Mouse (Mus musculus) intestine, embryonic 16.5 days (tissue): ENCODE measurements around the gene Ptn. TPM values are rescaled to one million over a fixed set of nuclear protein-coding genes. Genes with fewer than 3 reads are reported as not detected.

Source experiments
- ATAC-seq: fragments of 200-750 bp; cut with Nextera tagmentation; 2 replicates; pipeline ENCODE4 v1.8.0; 2017; ENCODE audit warnings: moderate TSS enrichment, moderate library complexity
- H3K27ac ChIP-seq: fragments of 300-500 bp; sonication (generic); 2 replicates; pipeline ENCODE4 v1.5.1; 2014; ENCODE audit warnings: mild to moderate bottlenecking, low read length
- H3K27me3 ChIP-seq: fragments of 300-500 bp; sonication (generic); replicated peaks from 2 replicates; pipeline ENCODE4 v1.6.1; 2014; ENCODE audit warnings: low read length, control low read depth, mixed read lengths; ENCODE audit not compliant: control insufficient read depth, insufficient read depth
- H3K36me3 ChIP-seq: fragments of 300-500 bp; sonication (generic); 2 replicates; pipeline ENCODE4 v1.6.1; 2014; ENCODE audit warnings: low read length, control low read depth; ENCODE audit not compliant: control insufficient read depth, insufficient read depth
- H3K4me1 ChIP-seq: fragments of 300-500 bp; sonication (generic); 2 replicates; pipeline ENCODE4 v1.6.1; 2014; ENCODE audit warnings: low read length, control low read depth, mixed read lengths; ENCODE audit not compliant: control insufficient read depth, insufficient read depth
- H3K4me2 ChIP-seq: fragments of 300-500 bp; sonication (generic); 2 replicates; pipeline ENCODE4 v1.6.1; 2014; ENCODE audit warnings: low read depth, low read length, control low read depth
- H3K4me3 ChIP-seq: fragments of 300-500 bp; sonication (generic); 2 replicates; pipeline ENCODE4 v1.5.1; 2014; ENCODE audit warnings: mild to moderate bottlenecking, low read length
- H3K9ac ChIP-seq: fragments of 300-500 bp; sonication (generic); 2 replicates; pipeline ENCODE4 v1.6.1; 2014; ENCODE audit warnings: low read depth, low read length
- H3K9me3 ChIP-seq: fragments of 300-500 bp; sonication (generic); 2 replicates; pipeline ENCODE4 v1.6.1; 2016; ENCODE audit warnings: low read length, control low read depth; ENCODE audit not compliant: control insufficient read depth
- WGBS: fragments of 180-500 bp; shearing (Covaris S2); extraction: QIAGEN DNeasy Blood & Tissue Kit; methylation state at CpG from one replicate; pipeline ENCODE4 v1.1.7; 2014; 5-methylcytosine and 5-hydroxymethylcytosine counted together
- polyA plus RNA-seq: library from polyadenylated mRNA; unstranded; fragments of >200 nt; fragmentation: Nextera tagmentation; extraction: Ambion mirVana; gene quantifications from 2 replicates; pipeline ENCODE4 v1.2.1, GENCODE M21; 2015

Gene Ptn
- polyA plus RNA-seq, 1 experiment from 2014 or later, result 222 TPM

GRCm38 (mm10) chr6:36777567-36778337 lies 32.3 kb downstream of the Ptn start:
- H3K4me1 ChIP-seq, result no peaks in the 10 kb centered on the region; the same call in 1 of the 2 replicates
- no peaks in the 10 kb centered on the region for H3K36me3 ChIP-seq
- no peaks in the 10 kb centered on the region for H3K9me3 ChIP-seq
- no peak overlapping the region for H3K4me3 ChIP-seq
- no peak overlapping the region for H3K9ac ChIP-seq
- no peak overlapping the region for H3K4me2 ChIP-seq
- ATAC-seq, result no peak
- no peak overlapping the region for H3K27ac ChIP-seq
- 63% methylated on average over 7 of the region's 7 CpGs for WGBS
- H3K27me3 ChIP-seq, result no peaks in the 10 kb centered on the region

- Histone ChIP-seq H3K4me1 (no peaks in the 10 kb centered on the region; the same call in 1 of the 2 replicates), H3K36me3 (no peaks in the 10 kb centered on the region), H3K4me2 (no peak overlapping the region), H3K9me3 (no peaks in the 10 kb centered on the region), H3K4me3 (no peak overlapping the region), H3K9ac (no peak overlapping the region), H3K27me3 (no peaks in the 10 kb centered on the region), H3K27ac (no peak overlapping the region)
- WGBS, result 31% methylated on average over 2 of the region's 2 CpGs
- no peak for ATAC-seq
Measured at GRCm38 (mm10) chr6:36777039-36777438, 33.0 kb downstream of the Ptn start.

- no peak overlapping the region for H3K9ac ChIP-seq
- H3K9me3 ChIP-seq, result no peaks in the 10 kb centered on the region
- H3K27me3 ChIP-seq, result no peaks in the 10 kb centered on the region
- no peak overlapping the region for H3K4me2 ChIP-seq
- no peaks in the 10 kb centered on the region for H3K36me3 ChIP-seq
- ATAC-seq, result no peak
- no peak overlapping the region for H3K4me3 ChIP-seq
- 62% methylated on average over 10 of the region's 10 CpGs for WGBS
- no peaks in the 10 kb centered on the region; the same call in 1 of the 2 replicates for H3K4me1 ChIP-seq
- H3K27ac ChIP-seq, result no peak overlapping the region
Measured at GRCm38 (mm10) chr6:36775647-36776360, 34.2 kb downstream of the Ptn start.

- 70% methylated on average over 2 of the region's 2 CpGs for WGBS
- Histone ChIP-seq H3K4me3 (no peak overlapping the region), H3K27me3 (no peaks in the 10 kb centered on the region), H3K4me1 (no peaks in the 10 kb centered on the region), H3K9ac (no peak overlapping the region), H3K27ac (no peak overlapping the region), H3K36me3 (no peaks in the 10 kb centered on the region), H3K9me3 (no peaks in the 10 kb centered on the region), H3K4me2 (no peak overlapping the region)
- no peak for ATAC-seq
Measured at GRCm38 (mm10) chr6:36772541-36772940, 37.5 kb downstream of the Ptn start.

- Histone ChIP-seq H3K4me3 (no peak overlapping the region), H3K27ac (no peak overlapping the region), H3K36me3 (no peaks in the 10 kb centered on the region), H3K9me3 (no peaks in the 10 kb centered on the region), H3K27me3 (no peaks in the 10 kb centered on the region), H3K9ac (no peak overlapping the region), H3K4me1 (no peaks in the 10 kb centered on the region), H3K4me2 (no peak overlapping the region)
- ATAC-seq, result no peak
- 68% methylated on average over 3 of the region's 3 CpGs for WGBS
Measured at GRCm38 (mm10) chr6:36769012-36769411, 41.0 kb downstream of the Ptn start.

GRCm38 (mm10) chr6:36766941-36767340 lies 43.1 kb downstream of the Ptn start:
- no peaks in the 10 kb centered on the region for H3K4me1 ChIP-seq
- no peaks in the 10 kb centered on the region for H3K9me3 ChIP-seq
- no peaks in the 10 kb centered on the region for H3K36me3 ChIP-seq
- H3K27me3 ChIP-seq, result no peaks in the 10 kb centered on the region
- no peak overlapping the region for H3K4me3 ChIP-seq
- H3K4me2 ChIP-seq, result no peak overlapping the region
- no peak overlapping the region for H3K27ac ChIP-seq
- ATAC-seq, result no peak
- no peak overlapping the region for H3K9ac ChIP-seq
- 91% methylated on average over 3 of the region's 3 CpGs for WGBS

- no peak overlapping the region for H3K4me3 ChIP-seq
- 79% methylated on average over 10 of the region's 10 CpGs for WGBS
- H3K36me3 ChIP-seq, result no peaks in the 10 kb centered on the region
- no peaks in the 10 kb centered on the region for H3K4me1 ChIP-seq
- H3K27me3 ChIP-seq, result no peaks in the 10 kb centered on the region
- H3K9ac ChIP-seq, result no peak overlapping the region
- no peak for ATAC-seq
- H3K9me3 ChIP-seq, result no peaks in the 10 kb centered on the region
- H3K4me2 ChIP-seq, result no peak overlapping the region
- H3K27ac ChIP-seq, result no peak overlapping the region
Measured at GRCm38 (mm10) chr6:36755001-36755885, 54.8 kb downstream of the Ptn start.

GRCm38 (mm10) chr6:36752887-36753286 lies 57.1 kb downstream of the Ptn start:
- 66% methylated on average over 6 of the region's 6 CpGs for WGBS
- ATAC-seq, result no peak
- no peaks in the 10 kb centered on the region for H3K27me3 ChIP-seq
- H3K4me1 ChIP-seq, result no peaks in the 10 kb centered on the region
- no peak overlapping the region for H3K27ac ChIP-seq
- H3K4me3 ChIP-seq, result no peak overlapping the region
- no peak overlapping the region for H3K4me2 ChIP-seq
- H3K9ac ChIP-seq, result no peak overlapping the region
- H3K36me3 ChIP-seq, result no peaks in the 10 kb centered on the region
- H3K9me3 ChIP-seq, result no peaks in the 10 kb centered on the region

- Histone ChIP-seq H3K36me3 (0 out of 2 replicates have a peak, but pooled peaks cover 3% of the 10 kb centered on the region), H3K4me1 (no peaks in the 10 kb centered on the region), H3K27ac (no peak overlapping the region), H3K4me3 (no peak overlapping the region), H3K27me3 (no peaks in the 10 kb centered on the region), H3K4me2 (no peak overlapping the region), H3K9me3 (no peaks in the 10 kb centered on the region), H3K9ac (no peak overlapping the region)
- WGBS, result 93% methylated on average over 5 of the region's 5 CpGs
- ATAC-seq, result no peak
Measured at GRCm38 (mm10) chr6:36739811-36740210, 70.2 kb downstream of the Ptn start.
